Mouse (Mus musculus): ENCODE data around the gene Gm4858. TPM values are rescaled to one million over a fixed set of nuclear protein-coding genes. Genes with fewer than 3 reads are reported as not detected.
"Not testable (repeated sequence)": the region's sequence is repeated elsewhere in the genome, so short reads cannot be mapped to it uniquely, and the experiment has no call there.

The Gm4858 gene
- total RNA-seq (2021) = not detected in 2 replicates
- long read RNA-seq = 0 reads

GRCm38 (mm10) chr3:93068523-93068922, at the start of gene Gm4858:
TSS of gene Gm4858 (plus strand) at chr3:93068823.
- not testable (repeated sequence) for DNase-seq

DNA sequence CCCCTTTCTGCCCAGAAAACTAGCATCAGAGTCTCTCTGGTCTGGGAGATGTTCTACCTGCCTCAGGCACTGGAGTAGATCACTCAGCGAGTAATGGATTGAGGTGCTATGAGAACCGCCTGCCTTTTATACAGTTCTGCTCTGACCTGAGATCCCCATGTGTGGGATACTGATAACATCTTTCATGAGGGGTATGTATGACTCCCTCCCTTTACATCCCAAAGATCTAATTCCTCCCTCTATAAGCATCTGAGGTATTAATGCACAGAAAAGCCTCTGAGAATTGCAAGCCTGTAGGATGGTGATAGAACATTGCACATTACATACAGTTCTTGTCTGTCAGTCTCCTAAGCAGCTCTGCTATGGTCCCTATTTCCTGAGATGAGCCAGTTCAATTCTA, 49.7 kb upstream of the Gm4858 start, which contains the start of gene Lce1m:
Gene Lce1m (minus strand): TSS at position 101 of the 400 bp plus-strand sequence.
- DNase-seq = no peak

GRCm38 (mm10) chr3:93021171-93021570, 47.5 kb upstream of the Gm4858 start:
- DNase-seq = no peak

- DNase-seq = no peak
Measured at GRCm38 (mm10) chr3:93023411-93024184, 45.0 kb upstream of the Gm4858 start.

- no peak for DNase-seq
Measured at GRCm38 (mm10) chr3:93025486-93025885, 43.1 kb upstream of the Gm4858 start.

GRCm38 (mm10) chr3:93031450-93031849, 37.2 kb upstream of the Gm4858 start:
- no peak for DNase-seq

DNA sequence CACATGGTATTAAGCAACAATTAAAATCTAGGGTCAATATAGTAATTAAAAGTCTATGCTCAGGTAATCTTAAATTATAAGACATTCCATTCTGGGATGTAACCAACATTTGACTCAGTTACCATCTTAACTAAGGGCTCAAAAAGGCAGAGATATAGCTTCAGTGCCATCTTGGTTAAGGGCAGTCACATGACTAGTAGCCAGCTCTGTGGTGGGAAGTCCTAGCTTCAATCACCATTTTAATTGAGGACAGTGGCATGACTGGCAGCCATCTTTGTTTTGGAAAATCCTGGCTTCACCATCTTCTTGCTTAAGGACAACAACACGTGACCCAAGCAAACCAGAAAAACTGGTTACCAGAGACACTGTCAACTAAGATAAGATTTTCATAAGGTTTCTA, 18.4 kb upstream of the Gm4858 start:
- no peak for DNase-seq

- peak; percentile 15 for DNase-seq
Measured at GRCm38 (mm10) chr3:93052826-93053474, 15.7 kb upstream of the Gm4858 start.

- DNase-seq = no peak
Measured at GRCm38 (mm10) chr3:93086631-93087030, 18.0 kb downstream of the Gm4858 start.

DNA sequence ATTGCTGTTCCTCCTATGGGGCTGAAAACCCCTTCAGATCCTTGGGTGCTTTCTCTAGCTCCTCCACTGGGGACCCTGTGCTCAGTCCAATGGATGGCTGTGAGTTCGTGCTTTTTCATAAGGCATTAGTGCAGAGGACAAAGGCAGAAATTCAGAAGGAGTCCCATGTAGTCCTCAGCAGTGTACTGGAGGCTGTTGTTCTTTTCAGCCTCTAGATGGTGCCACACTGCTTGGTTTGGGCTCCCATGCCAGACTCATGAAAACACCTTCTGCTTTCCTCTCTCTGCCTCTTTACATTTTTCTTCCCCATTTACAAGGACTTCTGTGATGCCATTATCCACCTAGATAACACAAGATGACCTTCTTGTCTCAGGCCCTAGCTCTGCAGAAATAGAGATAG, 25.0 kb downstream of the Gm4858 start:
- not testable (repeated sequence) for DNase-seq

DNA sequence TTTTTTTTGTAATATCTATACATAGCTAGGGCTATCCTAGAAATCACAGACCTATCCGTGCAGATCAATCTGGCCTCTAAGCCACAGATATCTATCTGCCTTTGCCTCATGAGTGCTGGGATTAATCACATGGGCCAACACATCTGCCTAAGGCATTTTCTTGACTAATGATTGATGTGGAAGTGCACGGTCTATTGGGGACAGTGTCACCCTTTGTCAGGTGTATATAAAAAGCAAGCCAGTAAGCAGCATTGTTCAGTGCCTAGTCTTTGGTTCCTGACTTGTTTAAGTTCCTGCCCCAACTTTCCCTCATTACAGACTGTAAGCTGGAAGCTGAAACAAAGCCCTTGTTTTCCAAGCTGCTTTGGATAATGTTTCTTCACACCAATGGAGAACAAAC, 27.8 kb downstream of the Gm4858 start:
- DNase-seq = no peak

DNA sequence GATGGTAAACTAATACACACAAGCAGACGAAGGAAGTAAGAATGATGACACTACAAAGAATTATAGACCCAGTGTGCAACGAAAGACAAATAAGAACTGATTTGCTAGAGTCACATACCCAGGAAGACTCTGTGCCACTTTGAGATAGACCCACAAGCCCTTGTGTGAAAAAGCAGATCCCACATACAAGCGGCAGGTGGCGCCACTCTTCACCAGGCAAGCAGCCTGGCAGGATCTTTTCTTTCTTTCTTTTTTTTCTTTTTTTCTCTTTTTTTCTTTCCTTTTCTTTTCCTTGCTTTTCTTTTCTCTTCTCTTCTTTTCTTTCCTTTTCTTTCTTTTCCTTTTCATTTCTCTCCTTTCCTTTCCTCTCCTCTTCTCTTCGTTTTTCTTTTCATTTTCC, 43.0 kb downstream of the Gm4858 start:
- peak; percentile 7 for DNase-seq

DNA sequence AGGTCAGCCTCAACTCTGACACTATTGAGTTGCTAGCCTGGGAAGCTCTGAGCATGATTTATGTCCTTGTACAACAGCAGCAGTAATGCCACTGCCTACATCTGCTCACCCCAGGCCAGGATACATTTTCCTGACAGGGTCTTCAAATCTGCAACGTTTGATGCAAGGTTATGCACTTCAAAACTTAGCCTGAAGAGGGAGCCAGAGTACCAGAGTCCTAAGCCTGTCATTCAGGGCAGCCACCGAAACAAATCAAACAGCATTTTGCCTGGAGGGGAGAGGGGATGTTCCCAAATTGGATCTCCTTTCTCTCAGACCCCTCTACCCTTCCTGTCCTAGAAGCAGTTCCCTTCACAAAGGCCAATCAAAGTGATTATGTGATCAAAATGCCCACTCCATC, 45.9 kb downstream of the Gm4858 start:
- DNase-seq = no peak

DNA sequence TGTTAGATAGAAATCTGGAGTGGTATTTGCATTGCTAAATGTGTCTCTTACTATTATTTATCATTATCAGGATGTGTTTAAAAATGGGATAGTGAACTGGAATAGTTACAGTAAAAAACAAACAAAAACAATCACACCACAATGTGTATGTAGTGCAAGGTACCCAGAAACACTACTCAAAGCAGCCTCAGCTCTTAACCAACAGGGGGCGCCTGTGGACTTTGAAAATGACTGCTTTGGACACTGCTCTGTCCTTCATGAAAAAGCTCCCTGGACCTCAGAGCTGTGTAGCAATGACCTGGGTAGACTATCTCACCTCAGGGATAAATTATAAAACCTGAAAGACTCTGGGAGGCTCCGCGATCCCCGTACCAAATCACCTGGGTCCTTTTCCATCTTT, 50.5 kb downstream of the Gm4858 start:
- DNase-seq = no peak

Other genes with a start within 250 kb of the Gm4858 start
- not detected in 2 replicates for gene Kprp, start 241.6 kb upstream of the Gm4858 start, total RNA-seq (2021)
- not detected in 2 replicates for gene Lce1l, start 217.5 kb upstream of the Gm4858 start, total RNA-seq (2021)
- not detected in 2 replicates for gene 2310050C09Rik, start 198.6 kb upstream of the Gm4858 start, total RNA-seq (2021)
- gene Lce3a, start 142.6 kb upstream of the Gm4858 start, total RNA-seq (2021) = not detected in 2 replicates
- not detected in 2 replicates for gene Lce3b, start 135.8 kb upstream of the Gm4858 start, total RNA-seq (2021)
- not detected in 2 replicates for gene Lce3c, start 124.3 kb upstream of the Gm4858 start, total RNA-seq (2021)
- gene Lce3d, start 111.4 kb upstream of the Gm4858 start, total RNA-seq (2021) = not detected in 2 replicates
- gene Lce3e, start 101.8 kb upstream of the Gm4858 start, total RNA-seq (2021) = not detected in 2 replicates
- not detected in 2 replicates for gene Lce3f, start 76.6 kb upstream of the Gm4858 start, total RNA-seq (2021)
- not detected in 2 replicates for gene Crct1, start 53.1 kb upstream of the Gm4858 start, total RNA-seq (2021)
- not detected in 2 replicates for gene Lce1m, start 49.8 kb upstream of the Gm4858 start, total RNA-seq (2021)
- not detected in 2 replicates for gene Crnn, start 76.0 kb downstream of the Gm4858 start, total RNA-seq (2021)
- not detected in 2 replicates for gene Flg2, start 128.5 kb downstream of the Gm4858 start, total RNA-seq (2021)
- gene Flg, start 204.7 kb downstream of the Gm4858 start, total RNA-seq (2021) = not detected in 2 replicates

Measured in adrenal gland, postnatal 25 days (tissue).